Mouse (Mus musculus) ES-Bruce4 (cell line): ENCODE measurements around the gene Bace2. TPM values are rescaled to one million over a fixed set of nuclear protein-coding genes. Genes with fewer than 3 reads are reported as not detected.

Experiments
- H3K27ac ChIP-seq: 2 replicates; pipeline ENCODE4 v1.5.1; 2012; ENCODE audit warnings: low read length, inconsistent platforms; ENCODE audit not compliant: insufficient read depth
- H3K27me3 ChIP-seq: 2 replicates; pipeline ENCODE4 v1.6.1; 2012; ENCODE audit warnings: mild to moderate bottlenecking, low read length, inconsistent platforms; ENCODE audit not compliant: control insufficient read depth, poor library complexity, insufficient read depth, severe bottlenecking
- H3K36me3 ChIP-seq: 2 replicates; pipeline ENCODE4 v1.6.1; 2012; ENCODE audit warnings: inconsistent platforms, mild to moderate bottlenecking, low read length, moderate library complexity; ENCODE audit not compliant: control insufficient read depth, poor library complexity, insufficient read depth, severe bottlenecking
- H3K4me1 ChIP-seq: one replicate; pipeline ENCODE4 v1.8.1; 2011; ENCODE audit warnings: low read length; ENCODE audit not compliant: control insufficient read depth, insufficient read depth
- H3K4me3 ChIP-seq: 2 replicates; pipeline ENCODE4 v1.5.1; 2011; ENCODE audit warnings: low read depth, mild to moderate bottlenecking, low read length
- H3K9ac ChIP-seq: 2 replicates; pipeline ENCODE4 v1.6.1; 2012; ENCODE audit warnings: low read depth, mild to moderate bottlenecking, inconsistent platforms; ENCODE audit not compliant: poor library complexity, severe bottlenecking
- H3K9me3 ChIP-seq: replicated peaks from 2 replicates; pipeline ENCODE4 v1.6.1; 2012; ENCODE audit warnings: mild to moderate bottlenecking, low read length, inconsistent platforms; ENCODE audit not compliant: control insufficient read depth, poor library complexity, insufficient read depth, severe bottlenecking
- CTCF ChIP-seq: IDR thresholded peaks from one replicate; pipeline ENCODE4 v1.8.1; 2011; ENCODE audit warnings: low read depth, low read length
- EP300 ChIP-seq: IDR thresholded peaks from 2 replicates; pipeline ENCODE4 v1.6.1; 2011; ENCODE audit warnings: low read depth, low read length; ENCODE audit not compliant: insufficient read depth
- POLR2A ChIP-seq: IDR thresholded peaks from one replicate; pipeline ENCODE4 v1.8.1; 2011; ENCODE audit warnings: low read length; ENCODE audit not compliant: insufficient read depth
- polyA plus RNA-seq: library from polyadenylated mRNA; stranded (reverse); fragments of >200 nt; gene quantifications from 2 replicates; pipeline ENCODE4 v1.2.4, GENCODE M21; 2011; ENCODE audit warnings: low read depth; ENCODE audit not compliant: missing spikeins, insufficient read depth, insufficient read length

Bace2 gene
- polyA plus RNA-seq, 1 experiment, result not detected

GRCm38 (mm10) chr16:97447386-97447785 lies 90.8 kb downstream of the Bace2 start:
- Histone ChIP-seq H3K27ac (no peak overlapping the region), H3K4me3 (no peak overlapping the region)

GRCm38 (mm10) chr16:97459831-97460230 lies 103.3 kb downstream of the Bace2 start:
- TF ChIP-seq CTCF (no peak), POLR2A (no peak), EP300 (no peak)
- Histone ChIP-seq H3K4me1 (no peaks in the 10 kb centered on the region), H3K36me3 (no peaks in the 10 kb centered on the region), H3K27me3 (no peaks in the 10 kb centered on the region), H3K4me3 (no peak overlapping the region), H3K9me3 (0 out of 2 replicates have a peak, but pooled peaks cover 5% of the 10 kb centered on the region), H3K27ac (no peak overlapping the region), H3K9ac (no peak overlapping the region)

More at GRCm38 (mm10) chr16:97447386-97447785, 90.8 kb downstream of the Bace2 start:
- H3K27me3 ChIP-seq, result no peaks in the 10 kb centered on the region
- H3K4me1 ChIP-seq, result no peaks in the 10 kb centered on the region
- TF ChIP-seq POLR2A (no peak), EP300 (no peak), CTCF (no peak)
- H3K9me3 ChIP-seq, result no peaks in the 10 kb centered on the region; the same call in 1 of the 2 replicates
- H3K36me3 ChIP-seq, result no peaks in the 10 kb centered on the region
- H3K9ac ChIP-seq, result no peak overlapping the region

GRCm38 (mm10) chr16:97461271-97461670 lies 104.7 kb downstream of the Bace2 start:
- Histone ChIP-seq H3K27ac (no peak overlapping the region), H3K9ac (no peak overlapping the region), H3K9me3 (0 out of 2 replicates have a peak, but pooled peaks cover 5% of the 10 kb centered on the region), H3K27me3 (no peaks in the 10 kb centered on the region), H3K36me3 (no peaks in the 10 kb centered on the region), H3K4me1 (no peaks in the 10 kb centered on the region), H3K4me3 (no peak overlapping the region)
- TF ChIP-seq EP300 (no peak), CTCF (no peak), POLR2A (no peak)

GRCm38 (mm10) chr16:97462481-97463181 lies 106.1 kb downstream of the Bace2 start, which contains the start of gene Mx1:
Mx1 (minus strand) TSS chr16:97462907.
- Histone ChIP-seq H3K4me1 (no peaks in the 10 kb centered on the region), H3K27ac (no peak within 1 kb of the TSS), H3K9ac (no peak within 1 kb of the TSS), H3K36me3 (no peaks in the 10 kb centered on the region), H3K27me3 (no peaks in the 10 kb centered on the region), H3K9me3 (0 out of 2 replicates have a peak, but pooled peaks cover under 1% of the 10 kb centered on the region), H3K4me3 (no peak within 1 kb of the TSS)
- TF ChIP-seq EP300, result no peak
- no peak for TF ChIP-seq CTCF
- TF ChIP-seq POLR2A, result no peak

- no peaks in the 10 kb centered on the region for H3K4me1 ChIP-seq
- no peak overlapping the region for H3K27ac ChIP-seq
- H3K9ac ChIP-seq, result no peak overlapping the region
- no peaks in the 10 kb centered on the region; the same call in 1 of the 2 replicates for H3K27me3 ChIP-seq
- no peaks in the 10 kb centered on the region for H3K9me3 ChIP-seq
- no peaks in the 10 kb centered on the region for H3K36me3 ChIP-seq
- TF ChIP-seq POLR2A (no peak), CTCF (no peak), EP300 (no peak)
- no peak overlapping the region for H3K4me3 ChIP-seq
Observed at GRCm38 (mm10) chr16:97466182-97466957, 109.8 kb downstream of the Bace2 start.

GRCm38 (mm10) chr16:97467472-97467871 lies 110.9 kb downstream of the Bace2 start:
- Histone ChIP-seq H3K27ac (no peak overlapping the region), H3K36me3 (no peaks in the 10 kb centered on the region), H3K9me3 (no peaks in the 10 kb centered on the region), H3K4me1 (no peaks in the 10 kb centered on the region), H3K4me3 (no peak overlapping the region), H3K27me3 (no peaks in the 10 kb centered on the region; the same call in 1 of the 2 replicates), H3K9ac (no peak overlapping the region)
- TF ChIP-seq POLR2A (no peak), CTCF (no peak), EP300 (no peak)
